ENCODE assay signal across 8 mouse cellular contexts in the genomic region with DNA sequence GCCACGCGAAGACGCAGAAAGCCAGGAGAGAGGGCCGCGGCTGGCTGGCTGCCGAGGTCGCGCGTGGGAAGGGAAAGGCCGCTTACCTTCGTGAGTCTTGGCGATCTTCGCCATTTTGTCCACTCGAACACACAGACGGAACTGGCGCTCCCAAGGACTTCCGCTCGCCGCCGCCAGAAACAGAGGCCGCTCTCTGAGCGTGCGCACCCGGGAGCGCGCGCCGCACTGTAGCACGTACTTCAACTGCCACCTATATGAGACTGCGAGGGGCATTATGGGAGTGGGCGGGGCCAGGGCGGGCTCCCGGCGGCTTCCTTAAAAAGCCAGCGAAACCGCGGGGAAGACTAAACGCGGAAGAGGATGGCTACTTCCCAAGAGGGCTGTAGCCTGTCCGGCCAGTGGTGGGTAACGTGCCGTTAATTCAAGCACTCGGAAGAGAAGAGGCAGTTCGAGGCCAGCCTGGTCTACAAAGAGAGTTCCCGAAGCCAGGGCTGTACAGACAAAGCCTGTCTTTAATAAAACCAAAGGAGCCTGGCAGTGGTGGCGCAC. TPM values are rescaled to one million over a fixed set of nuclear protein-coding genes. Genes with fewer than 3 reads are reported as not detected.
DNase-seq lines count a peak whose midpoint lies in the region; ATAC-seq lines count a peak whose summit lies in the region.

Gene Sf3b1 (minus strand): TSS at position 229 of the 549 bp plus-strand sequence.

- no peaks in the 10 kb centered on the region for H3K9me3 ChIP-seq in heart, embryonic 13.5 days
- H3K9me3 ChIP-seq in liver, embryonic 12.5 days (replicated peaks): no peaks in the 10 kb centered on the region
- no peaks in the 10 kb centered on the region for H3K9me3 ChIP-seq in stomach, embryonic 15.5 days

- peak within 1 kb of the TSS; percentile 93 for H3K9ac ChIP-seq in heart, embryonic 13.5 days
- peak within 1 kb of the TSS; percentile 93 for H3K9ac ChIP-seq in liver, embryonic 12.5 days
- peak within 1 kb of the TSS; percentile 72 for H3K9ac ChIP-seq in stomach, embryonic 15.5 days

- ATAC-seq in heart, embryonic 13.5 days (ENCODE audit: extremely low read depth, insufficient number of reproducible peaks, low FRiP score, low TSS enrichment): peak; percentile 97
- peak; percentile 96 for ATAC-seq in liver, embryonic 12.5 days
- ATAC-seq in stomach, embryonic 15.5 days (ENCODE audit: insufficient read depth, low FRiP score, low read depth): peak; percentile 99

- H3K4me1 ChIP-seq in brown adipose tissue, adult 24 weeks (ENCODE audit: control insufficient read depth, insufficient read depth, insufficient read length, low read length): 0 out of 2 replicates have a peak, but pooled peaks cover 2% of the 10 kb centered on the region
- H3K4me1 ChIP-seq in heart, embryonic 13.5 days: peaks cover 23% of the 10 kb centered on the region
- peaks cover 81% of the 10 kb centered on the region for H3K4me1 ChIP-seq in liver, embryonic 12.5 days
- H3K4me1 ChIP-seq in stomach, embryonic 15.5 days: no peaks in the 10 kb centered on the region

- peak within 1 kb of the TSS; percentile 91 for H3K4me2 ChIP-seq in heart, embryonic 13.5 days
- peak within 1 kb of the TSS; percentile 85 for H3K4me2 ChIP-seq in liver, embryonic 12.5 days
- peak within 1 kb of the TSS; percentile 60 for H3K4me2 ChIP-seq in stomach, embryonic 15.5 days

- peak within 1 kb of the TSS; percentile 99 for H3K4me3 ChIP-seq in brown adipose tissue, adult 24 weeks (ENCODE audit: insufficient read depth, low read depth, low read length)
- peak within 1 kb of the TSS; percentile 92 for H3K4me3 ChIP-seq in heart, embryonic 13.5 days
- H3K4me3 ChIP-seq in liver, embryonic 12.5 days: peak within 1 kb of the TSS; percentile 88
- H3K4me3 ChIP-seq in stomach, embryonic 15.5 days (replicated peaks): peak within 1 kb of the TSS; percentile 82

- peaks cover 8% of the 10 kb centered on the region for H3K36me3 ChIP-seq in heart, embryonic 13.5 days
- peaks cover 15% of the 10 kb centered on the region; the same call in 1 of the 2 replicates for H3K36me3 ChIP-seq in liver, embryonic 12.5 days
- no peaks in the 10 kb centered on the region for H3K36me3 ChIP-seq in stomach, embryonic 15.5 days

- H3K27me3 ChIP-seq in heart, embryonic 13.5 days (replicated peaks): no peaks in the 10 kb centered on the region
- no peaks in the 10 kb centered on the region for H3K27me3 ChIP-seq in liver, embryonic 12.5 days (replicated peaks)
- no peaks in the 10 kb centered on the region for H3K27me3 ChIP-seq in stomach, embryonic 15.5 days (replicated peaks)

- H3K27ac ChIP-seq in brown adipose tissue, adult 24 weeks (replicated peaks; ENCODE audit: low read depth, low read length): peak within 1 kb of the TSS; percentile 99
- H3K27ac ChIP-seq in heart, embryonic 13.5 days (replicated peaks): peak within 1 kb of the TSS; percentile 92
- peak within 1 kb of the TSS; percentile 94 for H3K27ac ChIP-seq in liver, embryonic 12.5 days
- peak within 1 kb of the TSS; percentile 94 for H3K27ac ChIP-seq in stomach, embryonic 15.5 days

- WGBS in heart, embryonic 13.5 days: 2% methylated on average over 46 of the region's 46 CpGs
- 2% methylated on average over 45 of the region's 46 CpGs for WGBS in liver, embryonic 12.5 days (ENCODE audit: insufficient replicate concordance)
- WGBS in stomach, embryonic 15.5 days: 2% methylated on average over 46 of the region's 46 CpGs

- DNase-seq in CD4-positive, CD25-positive, alpha-beta regulatory T cell, adult 2 months (ENCODE audit: low read depth, low spot score): peak; percentile 98
- DNase-seq in fat pad, adult 2 months (ENCODE audit: extremely low read depth, low read depth, low spot score): peak; percentile 55
- peak; percentile 98 for DNase-seq in kidney, postnatal 10 days
- DNase-seq in natural killer cell, adult 2 months (ENCODE audit: low spot score in 2 of 2): peak; percentile 89 to 94

RNA-seq across cellular contexts. Expression of gene Sf3b1, which starts in this region (rescaled TPM):
- 58.4 and 61.2 TPM in 2 replicates for polyA plus RNA-seq in brown adipose tissue, adult 24 weeks (2012; ENCODE audit: insufficient read depth, insufficient read length, missing spikeins)
- 172 and 198 TPM in 2 replicates for polyA plus RNA-seq in heart, embryonic 13.5 days (2015; fragmentation: Nextera tagmentation; extraction: Ambion mirVana)
- 161 and 169 TPM in 2 replicates for polyA plus RNA-seq in liver, embryonic 12.5 days (2016; fragmentation: Nextera tagmentation; extraction: Ambion mirVana)
- polyA plus RNA-seq in stomach, embryonic 15.5 days (2015; fragmentation: Nextera tagmentation; extraction: Ambion mirVana): 259 and 270 TPM in 2 replicates

Comparison
In these comparisons a context has a peak if more than half of its experiments do, and no peak if none do; other contexts are left out.
1. Peak in every context shown above with its lines: DNase-seq, ATAC-seq, H3K4me3 ChIP-seq and H3K27ac ChIP-seq.